Comparison of ENCODE assay signal across 8 mouse cellular contexts in the genomic region with DNA sequence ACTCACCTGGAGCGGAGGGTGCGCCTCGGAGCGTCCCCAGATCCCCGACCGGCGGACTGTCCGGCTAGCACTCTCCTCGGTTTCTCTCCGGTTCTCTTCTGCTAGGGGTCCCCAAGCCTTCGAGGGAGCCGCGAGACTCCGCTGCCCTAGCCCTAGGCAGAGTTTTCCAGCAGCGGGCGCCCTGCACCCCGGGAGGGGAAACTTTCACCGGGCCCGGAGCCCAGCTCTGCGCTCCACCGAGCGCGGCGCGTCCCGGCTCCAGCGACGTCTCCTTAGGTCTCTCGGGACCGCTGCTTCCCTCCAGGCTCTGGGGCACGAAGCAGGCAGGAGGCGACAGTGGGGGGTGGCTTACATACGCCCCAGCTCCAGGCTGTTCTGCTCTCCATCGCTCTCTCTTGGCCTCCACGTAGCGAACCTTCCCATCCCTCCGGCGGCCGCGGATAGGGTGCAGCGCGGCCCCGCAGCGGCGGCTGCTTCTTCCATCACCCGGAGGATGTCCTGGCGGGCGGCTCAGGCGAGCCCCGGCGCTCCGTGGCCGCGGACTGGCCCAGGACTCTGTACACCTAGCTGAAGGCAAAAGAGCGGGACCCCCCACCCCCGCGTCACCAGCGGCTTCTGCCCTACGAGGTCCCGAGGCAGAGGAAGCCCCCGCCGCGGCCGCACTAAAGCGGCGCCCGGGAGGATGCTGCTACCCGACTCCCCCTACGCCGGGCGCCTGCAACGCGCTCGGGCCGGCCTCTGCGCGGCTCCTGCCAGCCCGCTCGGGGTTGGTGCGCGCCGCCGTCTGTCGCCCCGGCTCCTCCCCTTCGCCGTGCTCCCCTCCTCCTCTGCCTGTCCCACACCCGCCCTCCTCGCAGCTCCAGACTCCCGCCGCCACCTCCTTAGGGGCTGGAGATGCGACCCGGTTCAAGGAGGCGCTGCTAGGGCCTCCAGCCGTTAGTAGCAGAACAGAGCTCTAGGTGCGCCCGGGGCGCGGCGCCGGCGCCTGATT. TPM values are rescaled to one million over a fixed set of nuclear protein-coding genes. Genes with fewer than 3 reads are reported as not detected.
DNase-seq lines count a peak whose midpoint lies in the region; ATAC-seq lines count a peak whose summit lies in the region.

A gene (minus strand): TSS at position 152 of the 991 bp plus-strand sequence.

- H3K27ac ChIP-seq in hindbrain, embryonic 15.5 days (replicated peaks): peak within 1 kb of the TSS; percentile 77

- peak within 1 kb of the TSS; percentile 64 for H3K4me3 ChIP-seq in hindbrain, embryonic 15.5 days

- peak within 1 kb of the TSS; percentile 98 for H3K4me2 ChIP-seq in hindbrain, embryonic 15.5 days

- no peaks in the 10 kb centered on the region for H3K36me3 ChIP-seq in hindbrain, embryonic 15.5 days

- WGBS in hindbrain, embryonic 15.5 days: under 1% methylated on average over 94 of the region's 102 CpGs

- ATAC-seq in hindbrain, embryonic 15.5 days (ENCODE audit: low FRiP score, low read depth): peak; percentile 95

- peaks cover 28% of the 10 kb centered on the region for H3K4me1 ChIP-seq in hindbrain, embryonic 15.5 days (replicated peaks)

- H3K9me3 ChIP-seq in hindbrain, embryonic 15.5 days: no peaks in the 10 kb centered on the region

- H3K27me3 ChIP-seq in hindbrain, embryonic 15.5 days: peaks cover 8% of the 10 kb centered on the region; the same call in 1 of the 2 replicates

- peak within 1 kb of the TSS; percentile 64 for H3K9ac ChIP-seq in hindbrain, embryonic 15.5 days

- peak; percentile 87 for DNase-seq in R1 (ENCODE audit: low read depth, low spot score)
- DNase-seq in cerebellum, postnatal 25 days: peak; percentile 85 to 91
- DNase-seq in gastrocnemius, adult 18-20 months (ENCODE audit: low spot score): peak; percentile 73
- peak; percentile 93 to 94 for DNase-seq in layer of hippocampus, postnatal 36 days
- DNase-seq in lung, postnatal 14 days: peak; percentile 84
- peak; percentile 45 for DNase-seq in retina, postnatal 7 days (ENCODE audit: low read depth, low spot score)
- peak; percentile 82 for DNase-seq in urinary bladder, postnatal 14 days (ENCODE audit: low spot score)

RNA-seq across cellular contexts. Expression of the gene that starts here (rescaled TPM):
- total RNA-seq in gastrocnemius, adult 18-20 months (2021): under 1 TPM; 0.32 to 0.38 TPM
- polyA plus RNA-seq in hindbrain, embryonic 15.5 days (2015; fragmentation: Nextera tagmentation; extraction: Ambion mirVana): 16.1 and 17.8 TPM in 2 replicates
- 100 to 1,000 TPM; 105 to 116 TPM for total RNA-seq in layer of hippocampus, postnatal 36 days (2021)

Comparison
In these comparisons a context has a peak if more than half of its experiments do, and no peak if none do; other contexts are left out.
1. Peak in every context shown above with its lines: DNase-seq, ATAC-seq, H3K4me3 ChIP-seq and H3K27ac ChIP-seq.
2. RNA of the gene that starts here (total RNA-seq): 105 to 116 TPM in layer of hippocampus, postnatal 36 days; 0.32 to 0.38 TPM in gastrocnemius, adult 18-20 months; every median in the first group is over 10 times any median in the second.
3. Peak in DNase-seq in gastrocnemius, adult 18-20 months; RNA of the gene not detected or under 1 TPM.